Mouse (Mus musculus) embryonic facial prominence, embryonic 15.5 days (tissue): ENCODE measurements around the gene Hs6st2. TPM values are rescaled to one million over a fixed set of nuclear protein-coding genes. Genes with fewer than 3 reads are reported as not detected.

ENCODE experiments used
- ATAC-seq: fragments of 200-750 bp; cut with Nextera tagmentation; 2 replicates; pipeline ENCODE4 v1.8.0; 2017; ENCODE audit warnings: low read depth, moderate TSS enrichment; ENCODE audit not compliant: insufficient number of reproducible peaks, low FRiP score, low TSS enrichment
- H3K27ac ChIP-seq: fragments of 300-500 bp; sonication (generic); replicated peaks from 2 replicates; pipeline ENCODE4 v1.5.1; 2015; ENCODE audit warnings: mild to moderate bottlenecking, inconsistent platforms
- H3K27me3 ChIP-seq: fragments of 300-500 bp; sonication (generic); 2 replicates; pipeline ENCODE4 v1.6.1; 2015; ENCODE audit warnings: inconsistent platforms
- H3K36me3 ChIP-seq: fragments of 300-500 bp; sonication (generic); 2 replicates; pipeline ENCODE4 v1.6.1; 2015; ENCODE audit warnings: mild to moderate bottlenecking, inconsistent platforms
- H3K4me1 ChIP-seq: fragments of 300-500 bp; sonication (generic); 2 replicates; pipeline ENCODE4 v1.6.1; 2015; ENCODE audit warnings: inconsistent platforms
- H3K4me2 ChIP-seq: fragments of 300-500 bp; sonication (generic); replicated peaks from 2 replicates; pipeline ENCODE4 v1.6.1; 2015; ENCODE audit warnings: mild to moderate bottlenecking, inconsistent platforms
- H3K4me3 ChIP-seq: fragments of 300-500 bp; sonication (generic); replicated peaks from 2 replicates; pipeline ENCODE4 v1.5.1; 2015; ENCODE audit warnings: mild to moderate bottlenecking, inconsistent platforms
- H3K9ac ChIP-seq: fragments of 300-500 bp; sonication (generic); 2 replicates; pipeline ENCODE4 v1.6.1; 2015; ENCODE audit warnings: inconsistent platforms
- H3K9me3 ChIP-seq: fragments of 300-500 bp; sonication (generic); replicated peaks from 2 replicates; pipeline ENCODE4 v1.6.1; 2016; ENCODE audit warnings: inconsistent platforms
- WGBS: fragments of 180-500 bp; shearing (Covaris S2); methylation state at CpG from one replicate; pipeline ENCODE4 v1.1.7; 2015; 5-methylcytosine and 5-hydroxymethylcytosine counted together
- polyA plus RNA-seq: library from polyadenylated mRNA; unstranded; fragments of >200 nt; fragmentation: Nextera tagmentation; extraction: Ambion mirVana; gene quantifications from 2 replicates; pipeline ENCODE4 v1.2.1, GENCODE M21; 2015

Gene Hs6st2
- polyA plus RNA-seq, 1 experiment from 2014 or later, result 24.2 TPM

DNA sequence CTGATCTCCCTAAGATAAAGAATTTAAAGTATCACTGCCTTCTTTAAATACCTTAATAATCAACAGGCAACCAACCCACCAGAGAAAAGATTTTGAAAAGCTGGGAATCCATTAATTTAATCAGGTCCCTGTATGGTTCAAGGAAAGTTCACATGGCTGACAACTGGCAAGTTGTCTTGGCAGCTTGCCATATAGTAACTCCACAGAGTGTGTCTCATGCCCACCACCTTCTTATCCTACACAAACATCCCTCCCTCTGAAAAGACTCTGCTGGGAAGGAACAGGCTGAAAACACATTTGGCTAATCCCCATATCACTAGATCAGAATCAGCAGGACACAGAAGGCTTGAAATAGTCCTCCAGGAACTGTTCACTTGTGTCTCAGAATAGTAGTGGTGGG lies 193.3 kb downstream of the Hs6st2 start:
- H3K4me2 ChIP-seq, result no peak overlapping the region
- H3K4me1 ChIP-seq, result no peaks in the 10 kb centered on the region
- no peak overlapping the region for H3K4me3 ChIP-seq
- no peaks in the 10 kb centered on the region for H3K9me3 ChIP-seq
- H3K9ac ChIP-seq, result no peak overlapping the region
- H3K27me3 ChIP-seq, result no peaks in the 10 kb centered on the region
- no peak for ATAC-seq
- H3K27ac ChIP-seq, result no peak overlapping the region
- no peaks in the 10 kb centered on the region for H3K36me3 ChIP-seq

- Histone ChIP-seq H3K27me3 (no peaks in the 10 kb centered on the region), H3K4me2 (no peak overlapping the region), H3K9ac (no peak overlapping the region), H3K27ac (no peak overlapping the region), H3K9me3 (no peaks in the 10 kb centered on the region), H3K4me3 (no peak overlapping the region), H3K36me3 (no peaks in the 10 kb centered on the region), H3K4me1 (no peaks in the 10 kb centered on the region)
- no peak for ATAC-seq
- WGBS, result 72% methylated on average over 4 of the region's 4 CpGs
These were observed 212.2 kb downstream of the Hs6st2 start for GRCm38 (mm10) chrX:51469411-51469810.

DNA sequence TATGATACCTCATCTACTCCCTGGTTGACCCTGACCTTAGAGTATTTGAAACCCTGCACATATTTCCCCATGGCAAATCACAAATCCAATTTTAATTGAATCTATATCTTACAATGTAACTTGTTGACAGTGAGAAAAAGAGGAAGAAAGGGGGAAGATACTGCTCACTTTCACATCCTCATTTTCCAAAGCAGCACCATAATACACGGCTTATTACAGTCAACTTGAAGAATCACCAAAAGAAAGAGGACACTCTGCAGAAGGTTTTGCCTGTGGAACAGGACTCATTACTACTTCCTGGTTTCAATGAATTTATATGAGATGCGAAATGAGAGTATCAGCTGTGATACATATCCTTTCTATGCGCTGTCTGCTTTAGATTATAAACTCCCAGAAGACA lies 220.2 kb downstream of the Hs6st2 start:
- Histone ChIP-seq H3K36me3 (no peaks in the 10 kb centered on the region), H3K27me3 (no peaks in the 10 kb centered on the region), H3K4me1 (no peaks in the 10 kb centered on the region), H3K4me2 (no peak overlapping the region), H3K9ac (no peak overlapping the region), H3K27ac (no peak overlapping the region), H3K4me3 (no peak overlapping the region), H3K9me3 (no peaks in the 10 kb centered on the region)
- 66% methylated on average over 3 of the region's 3 CpGs for WGBS
- ATAC-seq, result no peak

GRCm38 (mm10) chrX:51443366-51443765 lies 238.3 kb downstream of the Hs6st2 start:
- no peak overlapping the region for H3K4me3 ChIP-seq
- no peaks in the 10 kb centered on the region for H3K27me3 ChIP-seq
- H3K4me2 ChIP-seq, result no peak overlapping the region
- no peaks in the 10 kb centered on the region for H3K36me3 ChIP-seq
- H3K27ac ChIP-seq, result no peak overlapping the region
- no peaks in the 10 kb centered on the region for H3K9me3 ChIP-seq
- H3K9ac ChIP-seq, result no peak overlapping the region
- WGBS, result 62% methylated on average over 4 of the region's 4 CpGs
- H3K4me1 ChIP-seq, result no peaks in the 10 kb centered on the region
- ATAC-seq, result no peak

DNA sequence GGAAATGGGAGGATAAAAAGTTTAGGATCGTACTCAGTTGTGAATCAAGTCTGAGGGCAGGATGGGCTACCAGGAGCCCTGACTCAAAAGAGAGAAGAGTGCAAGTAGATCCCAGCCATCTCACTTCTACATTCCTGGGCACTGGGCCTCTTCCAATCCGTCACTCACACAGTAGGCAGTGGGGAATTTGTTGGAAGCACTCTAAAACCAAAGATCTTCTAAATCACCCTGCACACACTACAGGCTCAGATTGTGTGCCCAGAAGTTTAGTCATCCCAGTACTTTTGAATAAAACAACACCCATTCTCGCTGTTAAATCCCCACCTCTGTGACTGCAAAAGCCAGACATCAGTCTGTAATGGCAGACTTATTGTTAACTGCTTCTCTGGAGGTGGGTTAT lies 249.9 kb downstream of the Hs6st2 start:
- H3K27me3 ChIP-seq, result no peaks in the 10 kb centered on the region
- WGBS, result 67% methylated on average over 3 of the region's 3 CpGs
- no peaks in the 10 kb centered on the region for H3K36me3 ChIP-seq
- H3K4me1 ChIP-seq, result no peaks in the 10 kb centered on the region
- no peak overlapping the region for H3K4me2 ChIP-seq
- no peak overlapping the region for H3K9ac ChIP-seq
- ATAC-seq, result no peak
- no peak overlapping the region for H3K27ac ChIP-seq
- no peak overlapping the region for H3K4me3 ChIP-seq
- no peaks in the 10 kb centered on the region for H3K9me3 ChIP-seq

- Histone ChIP-seq H3K4me2 (no peak overlapping the region), H3K27me3 (0 out of 2 replicates have a peak, but pooled peaks cover 5% of the 10 kb centered on the region), H3K4me3 (no peak overlapping the region), H3K9me3 (no peaks in the 10 kb centered on the region), H3K27ac (no peak overlapping the region), H3K4me1 (no peaks in the 10 kb centered on the region), H3K9ac (no peak overlapping the region), H3K36me3 (no peaks in the 10 kb centered on the region)
- WGBS, result 65% methylated on average over 5 of the region's 5 CpGs
- no peak for ATAC-seq
These were observed 256.6 kb downstream of the Hs6st2 start for GRCm38 (mm10) chrX:51425031-51425430.

DNA sequence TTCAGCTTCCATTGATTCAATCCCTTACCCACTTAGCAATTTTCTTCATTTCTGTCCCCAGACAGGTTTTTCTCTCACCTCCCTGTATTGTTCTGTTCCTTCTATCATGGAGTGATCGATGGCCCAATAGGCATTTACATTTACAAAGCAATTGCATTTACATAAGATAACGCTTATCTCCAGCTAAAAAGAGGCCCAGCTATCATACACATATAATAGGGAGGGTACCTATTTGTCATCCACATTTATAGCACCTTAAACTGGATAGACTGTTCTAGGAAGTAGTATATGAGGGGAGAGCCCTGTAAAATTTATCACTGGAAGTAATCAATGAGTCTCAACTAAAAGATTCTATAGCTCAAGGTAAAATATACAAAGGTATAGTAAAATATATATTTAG lies 271.4 kb downstream of the Hs6st2 start:
- no peak for ATAC-seq

GRCm38 (mm10) chrX:51397457-51397856 lies 284.2 kb downstream of the Hs6st2 start:
- no peak for ATAC-seq
- H3K27me3 ChIP-seq, result peaks cover 5% of the 10 kb centered on the region
- no peaks in the 10 kb centered on the region for H3K9me3 ChIP-seq
- no peaks in the 10 kb centered on the region for H3K36me3 ChIP-seq
- H3K4me1 ChIP-seq, result no peaks in the 10 kb centered on the region
- H3K4me3 ChIP-seq, result no peak overlapping the region
- no peak overlapping the region for H3K27ac ChIP-seq
- H3K4me2 ChIP-seq, result no peak overlapping the region
- no peak overlapping the region for H3K9ac ChIP-seq

More for the DNA sequence above, 271.4 kb downstream of the Hs6st2 start:
- H3K4me3 ChIP-seq, result no peak overlapping the region
- peaks cover 10% of the 10 kb centered on the region for H3K27me3 ChIP-seq
- no peaks in the 10 kb centered on the region for H3K36me3 ChIP-seq
- no peaks in the 10 kb centered on the region for H3K9me3 ChIP-seq
- no peaks in the 10 kb centered on the region for H3K4me1 ChIP-seq
- WGBS, result 86% methylated on average over 2 of the region's 2 CpGs
- H3K27ac ChIP-seq, result no peak overlapping the region
- no peak overlapping the region for H3K4me2 ChIP-seq
- H3K9ac ChIP-seq, result no peak overlapping the region

DNA sequence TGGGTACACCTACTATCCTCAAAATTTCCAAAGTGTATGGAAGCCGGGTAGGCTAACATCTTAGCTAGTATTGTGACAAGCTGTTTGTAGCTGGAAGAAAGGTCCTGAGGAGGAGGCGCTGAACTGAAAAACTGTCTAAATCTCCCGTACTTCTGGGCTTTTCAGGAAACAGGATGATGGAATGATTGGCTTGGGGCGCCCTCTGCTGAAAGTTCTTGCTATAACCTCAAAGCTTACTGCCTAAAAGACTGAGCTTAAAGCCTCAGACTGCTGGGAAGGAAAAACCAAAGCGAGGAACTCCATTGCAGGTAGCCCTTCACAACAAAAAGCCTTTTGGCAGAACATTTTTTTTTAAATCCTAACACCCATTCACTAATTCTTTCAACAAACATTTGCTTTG lies 307.0 kb downstream of the Hs6st2 start:
- ATAC-seq, result no peak
- H3K4me2 ChIP-seq, result no peak overlapping the region
- no peaks in the 10 kb centered on the region for H3K9me3 ChIP-seq
- no peak overlapping the region for H3K4me3 ChIP-seq
- no peak overlapping the region for H3K27ac ChIP-seq
- H3K27me3 ChIP-seq, result no peaks in the 10 kb centered on the region; the same call in 1 of the 2 replicates
- no peaks in the 10 kb centered on the region for H3K4me1 ChIP-seq
- no peak overlapping the region for H3K9ac ChIP-seq
- WGBS, result 16% methylated on average over 5 of the region's 5 CpGs
- no peaks in the 10 kb centered on the region for H3K36me3 ChIP-seq

DNA sequence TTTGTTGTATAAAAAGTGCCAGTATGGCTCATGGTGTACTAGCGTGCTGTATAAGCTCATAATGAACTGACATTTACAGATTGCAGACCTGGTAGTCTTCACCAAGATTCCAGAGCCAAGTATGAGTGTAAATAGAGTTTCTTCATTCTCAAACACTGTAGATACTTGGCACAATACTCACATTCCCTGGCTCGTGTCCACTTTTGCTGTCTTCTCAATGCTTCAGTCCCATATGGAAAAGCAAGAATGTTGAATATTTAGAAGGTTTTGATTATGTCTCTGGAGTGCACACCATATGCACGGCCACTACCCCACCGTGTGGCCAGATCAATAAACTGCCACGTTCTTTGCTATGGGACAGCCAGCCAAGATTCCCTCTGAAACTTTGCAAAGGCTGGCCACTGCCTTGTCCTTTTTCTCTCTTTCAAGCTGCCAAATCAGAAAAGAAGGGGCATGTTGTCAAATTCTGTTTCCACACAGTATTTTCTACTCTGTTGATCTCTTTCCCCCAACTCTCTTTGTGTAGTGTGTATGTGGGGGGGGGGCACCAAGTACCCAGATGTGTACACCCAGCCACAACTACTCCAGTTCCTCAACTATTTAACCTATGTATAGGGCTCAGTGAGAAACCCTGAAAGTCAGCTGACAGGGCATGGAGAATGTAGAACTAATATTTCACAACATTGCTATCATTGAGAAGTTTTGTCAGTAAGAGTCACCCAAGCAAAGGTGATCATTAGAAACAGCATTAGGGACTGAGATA lies 309.0 kb downstream of the Hs6st2 start:
- no peak overlapping the region for H3K27ac ChIP-seq
- peak; percentile 73 for ATAC-seq
- H3K4me3 ChIP-seq, result no peak overlapping the region
- no peaks in the 10 kb centered on the region for H3K36me3 ChIP-seq
- no peaks in the 10 kb centered on the region for H3K9me3 ChIP-seq
- H3K27me3 ChIP-seq, result no peaks in the 10 kb centered on the region; the same call in 1 of the 2 replicates
- 24% methylated on average over 5 of the region's 5 CpGs for WGBS
- H3K4me1 ChIP-seq, result no peaks in the 10 kb centered on the region
- H3K9ac ChIP-seq, result no peak overlapping the region
- no peak overlapping the region for H3K4me2 ChIP-seq

GRCm38 (mm10) chrX:51349682-51350081 lies 332.0 kb downstream of the Hs6st2 start:
- Histone ChIP-seq H3K4me1 (no peaks in the 10 kb centered on the region), H3K4me2 (no peak overlapping the region), H3K36me3 (no peaks in the 10 kb centered on the region), H3K9ac (no peak overlapping the region), H3K27me3 (no peaks in the 10 kb centered on the region), H3K4me3 (no peak overlapping the region), H3K27ac (no peak overlapping the region), H3K9me3 (no peaks in the 10 kb centered on the region)
- WGBS, result 80% methylated on average over 1 of the region's 1 CpGs
- ATAC-seq, result no peak

- no peaks in the 10 kb centered on the region for H3K36me3 ChIP-seq
- WGBS, result 64% methylated on average over 3 of the region's 3 CpGs
- H3K27me3 ChIP-seq, result no peaks in the 10 kb centered on the region
- no peaks in the 10 kb centered on the region for H3K9me3 ChIP-seq
- no peak overlapping the region for H3K27ac ChIP-seq
- H3K4me3 ChIP-seq, result no peak overlapping the region
- no peak overlapping the region for H3K9ac ChIP-seq
- no peak overlapping the region for H3K4me2 ChIP-seq
- ATAC-seq, result no peak
- no peaks in the 10 kb centered on the region for H3K4me1 ChIP-seq
These were observed 338.1 kb downstream of the Hs6st2 start for GRCm38 (mm10) chrX:51343595-51343994.
